18 mouse cellular contexts compared by ENCODE assay signal in genomic region chr17:81004454-81004853, GRCm38 (mm10).
"Had no signal": no experiment of that assay in that cellular context is flagged by ENCODE, and none has a peak within 500 bp of the region (broad histone marks: within the 10 kb centered on the region; RNA-seq: fewer than 3 reads in every experiment).

No protein-coding gene starts in this region.

- H3K36me3 ChIP-seq: limb, embryonic 12.5 days; limb, embryonic 15.5 days; stomach, embryonic 15.5 days had no signal

- H3K4me3 ChIP-seq: limb, embryonic 12.5 days; limb, embryonic 15.5 days; stomach, embryonic 15.5 days had no signal

- H3K9ac ChIP-seq: limb, embryonic 12.5 days; limb, embryonic 15.5 days; liver, embryonic 14.5 days; liver, postnatal 0 days; stomach, embryonic 15.5 days had no signal

- DNase-seq: kidney, adult 2 months; kidney, postnatal 10 days; kidney, postnatal 4 days; left cerebral cortex, postnatal 4 days; liver, postnatal 0 days; lung, postnatal 4 days; midbrain, embryonic 14.5 days; retina, postnatal 1 day; right cerebral cortex, postnatal 25 days; spleen, adult 18-20 months; thymus, postnatal 25 days had no signal

- ATAC-seq: intestine, postnatal 0 days; liver, postnatal 0 days had no signal

- H3K4me1 ChIP-seq: stomach, embryonic 15.5 days had no signal

- H3K27me3 ChIP-seq: limb, embryonic 12.5 days; limb, embryonic 15.5 days; stomach, embryonic 15.5 days had no signal

- H3K4me2 ChIP-seq: limb, embryonic 12.5 days; limb, embryonic 15.5 days; liver, embryonic 11.5 days; midbrain, embryonic 11.5 days; stomach, embryonic 15.5 days had no signal

- H3K27ac ChIP-seq: limb, embryonic 12.5 days; limb, embryonic 15.5 days; liver, embryonic 14.5 days; stomach, embryonic 15.5 days had no signal

- H3K9me3 ChIP-seq: limb, embryonic 12.5 days; limb, embryonic 15.5 days; stomach, embryonic 15.5 days had no signal
